Mouse (Mus musculus) kidney, adult 2 months (tissue): ENCODE data around the gene Rbm18.

Experiments used
- CTCF ChIP-seq: fragments of 200-500 bp; conservative IDR thresholded peaks from 2 replicates; pipeline ENCODE4 v1.5.1; 2011; ENCODE audit warnings: low read depth, mild to moderate bottlenecking, control low read depth, low read length, moderate library complexity, mixed read lengths; ENCODE audit not compliant: insufficient read depth, insufficient read length
- POLR2A ChIP-seq: fragments of 200-500 bp; IDR thresholded peaks from one replicate; pipeline ENCODE4 v1.6.1; 2011; ENCODE audit warnings: low read depth, low read length, control low read depth

DNA sequence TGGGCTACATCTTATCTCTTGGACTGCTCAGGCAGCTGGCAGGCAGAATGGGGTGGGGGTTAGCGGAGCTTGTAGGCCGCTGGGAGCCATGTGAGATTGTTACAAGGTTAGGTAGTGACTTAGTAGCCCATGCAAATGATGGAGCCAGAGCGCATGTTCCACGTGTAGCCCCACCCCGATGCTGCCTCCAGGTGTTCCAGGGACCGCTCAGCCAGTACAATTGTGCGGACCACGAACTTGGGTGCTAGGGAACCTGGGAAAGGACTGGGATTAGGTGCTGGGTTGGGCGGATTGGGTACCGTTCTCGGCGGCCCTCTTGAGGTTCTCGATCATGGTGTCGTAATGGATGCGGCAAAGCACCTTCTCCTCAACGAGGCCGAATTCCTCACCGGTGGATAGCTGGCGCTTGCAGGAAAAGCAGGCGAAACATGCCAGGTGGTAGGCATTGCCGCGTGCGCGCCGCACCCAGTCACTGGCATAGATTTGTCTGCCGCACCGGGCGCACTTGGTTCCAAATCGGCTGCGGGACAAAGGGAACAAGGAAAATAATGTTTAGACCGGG is 42.6 kb downstream of the Rbm18 start:
- no peak for TF ChIP-seq CTCF
- TF ChIP-seq POLR2A, result no peak
